Mouse (Mus musculus) NIH3T3 (cell line): ENCODE measurements around the gene Defb23.
A peak's percentile ranks its signal among the peaks of the same experiment; 100 is the strongest.

Source experiments
- DNase-seq: peaks from one replicate; pipeline ENCODE4 v3.0.0-alpha.2; 2012; ENCODE audit warnings: low read depth

The Defb23 gene

DNA sequence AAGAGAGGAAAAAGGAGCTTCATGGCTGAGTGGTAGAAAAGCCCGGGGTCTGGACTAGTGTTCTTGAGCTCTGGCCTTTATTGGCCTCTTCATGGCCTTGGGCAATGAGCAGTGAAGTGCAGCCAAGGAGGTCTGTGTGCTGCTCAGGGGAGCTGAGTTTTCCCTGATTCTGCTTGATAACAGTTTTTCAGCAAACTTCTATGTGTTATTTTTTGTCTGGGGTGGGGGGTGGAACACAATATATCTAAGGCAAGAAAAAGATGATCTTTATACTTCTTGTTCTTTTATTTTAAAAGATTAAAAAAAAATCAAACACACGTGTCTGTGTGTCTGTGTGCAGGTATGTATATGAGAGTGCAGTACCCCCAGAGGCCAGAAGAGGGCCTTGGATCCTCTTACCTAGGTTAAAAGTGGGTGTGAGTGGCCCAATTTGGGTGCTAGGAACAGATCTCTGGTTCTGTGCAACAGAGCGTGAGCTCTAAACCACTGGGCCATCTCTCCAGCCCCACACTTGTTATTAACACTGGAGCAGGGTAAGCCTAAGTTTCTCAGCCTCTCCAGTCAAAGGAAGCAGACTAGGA is at the start of gene Defb23:
TSS of gene Defb23 (minus strand) at position 51 of the 581 bp plus-strand sequence.
- DNase-seq, result no peak

DNA sequence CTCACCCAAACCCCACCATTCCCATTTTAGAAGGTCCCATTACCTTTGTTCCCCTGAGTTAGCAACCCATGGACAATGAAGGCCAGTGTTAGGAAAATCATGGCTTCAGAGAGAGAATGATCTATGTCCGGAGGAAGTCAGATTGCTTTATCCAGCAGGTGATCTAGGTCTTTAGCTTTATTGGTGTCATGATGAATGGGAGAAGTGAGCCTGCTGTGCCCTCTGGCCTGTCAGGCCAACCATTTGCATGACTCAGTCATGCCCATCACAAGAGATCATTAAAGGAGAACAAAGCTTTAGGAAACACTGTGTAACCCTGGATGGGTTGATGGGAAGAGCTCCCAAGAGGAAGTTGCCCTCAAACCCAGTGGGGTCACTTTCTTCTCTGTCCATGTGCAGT is 47.2 kb upstream of the Defb23 start, which contains the start of gene Defb26:
TSS of gene Defb26 (minus strand) at position 101 of the 400 bp plus-strand sequence.
- no peak for DNase-seq

DNA sequence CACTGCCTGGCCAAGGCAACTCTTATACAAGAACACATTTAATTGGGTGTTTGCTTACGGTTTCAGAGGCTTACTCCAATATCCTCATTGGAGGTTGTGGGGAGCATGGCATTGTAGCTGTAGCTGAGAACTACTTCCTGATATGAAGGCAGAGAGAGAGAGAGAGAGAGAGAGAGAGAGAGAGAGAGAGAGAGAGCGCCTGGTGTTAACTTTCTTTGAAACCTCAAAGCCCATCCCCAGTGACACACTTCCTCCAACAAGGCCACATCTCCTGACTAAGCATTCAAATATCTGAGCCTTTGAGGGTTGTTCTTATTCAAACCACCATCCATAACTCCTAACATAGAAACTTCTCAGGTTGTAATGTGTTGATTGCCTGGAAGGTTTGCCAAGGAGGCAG is 39.5 kb upstream of the Defb23 start:
- DNase-seq, result no peak

DNA sequence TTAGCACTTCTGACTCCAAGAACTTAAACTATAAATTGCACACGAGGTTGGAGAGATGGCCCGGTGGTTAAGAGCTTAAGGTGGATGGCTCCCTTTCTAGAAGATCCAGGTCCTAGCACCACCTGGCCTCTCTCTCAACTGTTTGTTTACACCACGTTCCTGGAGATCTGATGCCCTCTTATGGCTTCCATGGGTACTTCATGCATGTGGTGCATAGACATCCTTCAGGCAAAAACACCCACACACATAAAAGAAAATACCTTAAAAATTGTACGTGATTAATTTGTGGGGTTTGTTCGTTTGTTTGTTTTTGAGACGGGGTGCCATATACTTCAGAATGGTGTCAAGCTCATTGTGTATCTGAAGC is 36.4 kb upstream of the Defb23 start:
- DNase-seq, result peak; percentile 7

DNA sequence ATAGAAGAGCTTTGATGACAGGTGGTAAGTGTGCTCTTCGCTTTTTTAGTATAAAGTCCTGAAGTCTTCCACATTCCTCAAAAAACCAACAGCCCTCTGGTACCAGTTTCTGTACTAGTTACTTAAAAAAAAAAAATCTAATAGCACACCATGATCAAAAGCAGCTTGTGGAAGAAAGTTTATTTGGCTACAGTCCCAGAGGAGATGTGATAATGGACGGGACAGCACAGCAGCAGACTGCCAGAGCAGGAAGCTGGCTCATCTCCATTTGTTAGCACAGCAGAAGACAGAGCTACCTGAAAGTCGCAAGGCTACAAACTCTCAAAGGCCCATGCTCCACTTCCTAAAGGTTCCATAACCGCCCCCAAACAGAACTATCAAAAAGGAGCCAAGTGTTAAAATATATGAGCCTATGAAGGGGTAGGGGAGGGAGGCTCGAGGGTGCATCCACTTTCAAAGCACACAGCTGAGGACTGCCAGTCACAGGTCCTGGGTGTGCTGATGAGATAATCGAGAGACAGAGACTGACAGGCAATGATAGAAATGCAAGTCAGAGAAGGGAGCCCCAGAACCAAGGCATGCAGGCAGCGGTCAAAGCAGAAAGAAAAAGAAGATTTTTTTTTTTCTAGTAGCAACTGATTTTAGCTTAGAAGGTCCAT is 35.9 kb upstream of the Defb23 start:
- DNase-seq, result no peak

GRCm38 (mm10) chr2:152498020-152498419 is 33.6 kb upstream of the Defb23 start:
- DNase-seq, result no peak

DNA sequence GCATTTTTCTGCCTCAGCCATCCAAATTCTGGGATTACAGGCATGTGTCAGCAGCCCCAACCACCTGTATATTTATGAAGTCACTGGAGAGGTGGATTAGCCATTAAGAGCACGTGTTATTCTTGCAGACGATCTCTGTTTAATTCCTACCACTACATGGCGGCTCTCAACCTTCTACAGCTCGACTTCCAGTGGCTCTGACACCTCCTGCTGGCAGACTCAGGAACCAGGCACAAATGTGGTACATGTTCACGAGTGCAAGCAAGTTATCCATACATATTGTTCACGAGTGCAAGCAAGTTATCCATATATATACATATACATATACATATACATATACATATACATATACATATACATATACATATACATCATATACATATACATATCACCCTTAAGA is 28.7 kb upstream of the Defb23 start:
- DNase-seq, result peak; percentile 5

- DNase-seq, result no peak
These were observed 25.6 kb upstream of the Defb23 start, which contains the start of gene Defb22 for GRCm38 (mm10) chr2:152490038-152490437. Gene Defb22, minus strand, starts transcription at chr2:152490138.

GRCm38 (mm10) chr2:152487024-152487423 is 22.6 kb upstream of the Defb23 start:
- DNase-seq, result no peak

DNA sequence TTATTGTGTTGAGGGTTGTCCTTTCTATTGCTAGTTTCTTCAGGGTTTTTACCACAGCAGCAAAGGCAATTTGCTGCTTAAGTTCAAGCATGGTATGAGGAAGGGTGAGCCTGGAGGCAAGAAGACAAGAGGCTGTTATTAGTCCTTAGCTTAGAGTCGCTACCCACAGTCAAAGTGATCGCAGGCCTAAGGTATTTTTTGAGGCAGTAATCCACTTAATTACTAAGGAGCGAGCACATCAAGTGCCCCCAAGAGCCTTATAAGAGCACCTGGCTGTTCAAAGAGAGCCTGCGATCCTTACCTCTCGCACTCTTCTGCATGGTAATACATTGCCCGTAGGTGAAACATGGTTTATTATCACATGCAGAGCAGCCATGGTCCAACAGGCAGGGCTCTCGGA is 17.3 kb upstream of the Defb23 start:
- DNase-seq, result no peak

DNA sequence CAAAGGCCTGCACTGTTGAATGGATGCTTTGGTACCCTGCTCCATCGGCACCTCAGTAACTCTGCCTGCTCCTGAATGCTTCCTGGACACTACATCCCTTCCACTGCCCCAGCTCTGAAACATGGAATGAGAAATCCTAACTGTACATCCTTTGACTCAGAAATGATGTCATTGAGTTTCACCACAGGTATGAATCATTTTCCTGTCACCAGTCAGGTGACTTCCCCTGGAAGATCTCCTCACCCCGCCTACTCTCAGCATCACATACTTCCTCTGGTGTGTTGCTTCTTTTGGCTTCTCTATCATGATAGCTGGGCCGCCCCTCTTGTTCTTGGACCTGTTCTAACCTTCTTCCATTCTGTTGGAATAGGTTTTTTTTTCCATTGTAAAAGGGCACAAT is 16.5 kb upstream of the Defb23 start:
- DNase-seq, result peak; percentile 57

DNA sequence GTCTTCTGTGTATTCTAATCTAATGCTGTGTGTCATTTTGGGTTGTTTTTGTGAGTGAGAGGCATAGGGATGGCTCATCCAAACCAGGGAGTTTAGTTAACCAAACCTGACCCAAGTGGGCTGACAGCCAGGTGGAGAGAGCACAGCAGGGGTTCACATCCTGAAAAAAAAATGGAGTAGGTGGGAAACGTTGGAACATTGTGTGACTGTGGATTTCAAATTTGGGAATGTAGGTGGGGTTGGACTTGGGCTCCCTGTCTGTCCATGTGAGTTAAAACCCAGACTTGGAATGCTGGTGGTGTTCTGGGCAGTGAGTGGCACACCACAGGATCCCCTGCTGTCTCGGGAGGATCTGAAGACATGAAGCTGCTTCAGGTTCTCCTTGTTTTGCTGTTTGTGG is 12.3 kb upstream of the Defb23 start, which contains the start of gene Defb20:
TSS of gene Defb20 (plus strand) at position 301 of the 400 bp plus-strand sequence.
- DNase-seq, result no peak

DNA sequence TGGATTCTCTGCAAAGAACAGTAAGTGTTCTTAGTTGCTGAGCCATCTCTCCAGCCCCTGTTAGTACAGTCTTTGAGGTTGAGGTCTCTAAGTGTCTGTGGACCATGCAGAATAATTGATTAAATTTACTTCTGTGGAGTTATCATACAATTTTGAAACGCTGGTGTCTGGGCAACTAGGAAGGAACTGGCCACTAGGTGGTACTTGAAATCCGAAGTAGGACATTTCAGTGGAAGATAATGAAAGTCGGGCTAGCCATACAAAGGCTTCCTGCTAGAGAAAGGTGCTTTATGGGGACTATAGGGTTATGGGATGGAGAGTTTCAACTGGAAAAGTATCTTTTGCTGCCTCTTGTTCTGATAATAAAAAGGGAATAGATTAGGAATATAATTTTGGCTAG is 8.0 kb upstream of the Defb23 start:
- DNase-seq, result peak; percentile 14

DNA sequence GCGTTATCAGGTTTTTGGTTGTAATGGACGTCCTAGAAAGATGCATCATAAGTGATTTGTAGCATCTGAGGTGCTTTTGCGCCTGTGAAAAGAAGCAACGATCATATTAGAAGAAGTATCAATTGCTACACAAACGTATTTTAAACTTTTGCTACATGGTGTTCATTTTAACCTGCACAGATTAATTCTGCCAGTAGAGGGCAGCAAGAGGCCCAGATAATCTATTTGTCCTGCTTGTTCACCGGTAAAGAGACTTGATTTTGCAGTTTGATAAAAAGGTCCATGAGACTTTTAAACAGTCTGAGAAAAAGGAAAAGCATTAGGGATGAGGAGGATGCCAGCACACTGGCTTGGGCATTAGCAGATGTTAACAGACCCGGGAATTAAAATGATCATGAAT is 6.6 kb upstream of the Defb23 start:
- peak; percentile 72 for DNase-seq

DNA sequence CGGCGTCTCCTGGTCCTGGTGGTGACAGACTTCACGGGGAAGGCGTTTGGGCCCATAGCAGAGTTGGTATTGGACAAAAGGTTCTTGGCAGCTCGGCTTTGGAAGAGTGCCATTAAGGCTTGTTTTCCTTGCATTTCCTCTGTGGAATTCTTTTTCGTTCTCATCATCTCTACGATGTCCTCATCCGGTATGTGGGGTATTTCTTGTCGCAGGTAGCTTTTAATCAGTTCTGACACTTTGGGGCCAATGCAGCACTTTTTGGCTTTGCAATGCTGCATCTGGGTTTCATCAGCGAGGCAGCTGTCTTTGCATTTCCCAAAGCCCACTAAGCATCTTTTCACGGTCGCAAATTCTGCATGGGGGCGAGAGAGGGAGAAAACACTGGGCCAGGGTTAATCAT is 5.2 kb downstream of the Defb23 start:
- no peak for DNase-seq

DNA sequence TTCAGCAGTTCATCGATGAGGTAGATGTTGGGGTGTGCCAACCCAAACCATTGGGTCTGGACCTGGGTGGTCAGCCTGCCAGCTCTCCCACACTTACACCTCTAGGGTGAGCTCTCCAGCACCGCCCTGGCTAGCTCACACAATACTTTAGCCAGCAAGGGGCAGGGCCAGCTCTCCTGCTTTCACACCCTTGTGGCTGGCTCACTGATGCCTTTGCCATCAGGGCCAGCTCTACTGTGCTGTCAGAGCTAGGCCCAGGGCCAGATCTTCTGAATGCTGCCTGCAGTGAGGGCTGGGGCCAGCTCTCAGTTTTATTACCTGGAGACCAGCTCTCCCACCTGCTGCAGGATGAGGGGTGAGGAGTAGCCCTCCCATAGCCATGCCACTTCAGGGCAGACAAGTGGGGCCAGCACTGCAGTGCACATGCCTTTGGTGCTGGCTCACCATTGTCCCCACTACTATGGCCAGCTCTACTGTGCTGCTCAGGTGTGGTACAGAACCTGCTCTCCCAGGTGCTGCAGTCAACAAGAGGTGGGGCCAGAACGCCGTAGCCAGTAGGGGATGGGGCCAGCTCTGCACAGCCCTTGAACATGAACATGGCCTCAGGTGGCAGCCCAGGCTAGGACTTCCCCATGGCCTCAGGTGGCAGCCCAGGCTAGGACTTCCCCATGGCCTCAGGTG is 12.2 kb downstream of the Defb23 start:
- no peak for DNase-seq

DNA sequence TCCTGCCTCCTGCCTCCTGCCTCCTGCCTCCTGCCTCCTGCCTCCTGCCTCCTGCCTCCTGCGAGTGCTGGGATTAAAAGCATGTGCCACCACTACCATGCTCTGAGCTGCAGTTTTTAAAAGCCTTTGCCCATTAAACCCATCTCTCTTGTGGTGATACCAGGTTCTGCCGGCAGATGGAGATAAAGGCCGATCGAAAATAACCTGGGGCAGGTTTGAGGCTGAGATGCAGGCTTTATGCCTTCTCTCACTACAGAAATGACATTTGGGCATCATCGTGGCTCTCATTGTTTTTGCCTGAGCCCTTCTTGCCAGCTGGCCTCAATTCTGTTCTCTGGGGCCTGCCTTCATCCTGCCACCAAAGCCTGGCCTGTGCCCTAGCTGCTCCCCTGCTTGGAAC is 14.2 kb downstream of the Defb23 start:
- peak; percentile 74 for DNase-seq

DNA sequence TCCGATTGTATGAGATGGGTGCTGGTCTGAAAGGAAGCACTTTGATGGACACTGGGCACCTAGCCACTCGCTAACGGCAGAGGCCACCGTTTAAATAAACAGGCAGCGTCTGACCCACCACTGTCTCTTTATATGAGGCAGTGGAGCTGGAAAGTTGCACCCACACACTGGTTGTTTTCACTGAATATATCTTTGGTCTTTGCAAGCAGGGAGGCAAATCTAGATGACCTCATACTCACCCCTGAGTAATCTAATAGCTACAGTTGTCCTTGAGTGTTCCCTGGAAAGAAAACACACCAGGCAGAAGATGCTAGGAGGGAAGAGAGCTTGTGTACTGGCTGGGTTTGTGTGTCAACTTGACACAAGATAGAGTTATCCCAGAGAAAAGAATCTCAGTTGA is 17.0 kb downstream of the Defb23 start:
- DNase-seq, result no peak

GRCm38 (mm10) chr2:152446642-152447041 is 17.8 kb downstream of the Defb23 start:
- DNase-seq, result no peak

DNA sequence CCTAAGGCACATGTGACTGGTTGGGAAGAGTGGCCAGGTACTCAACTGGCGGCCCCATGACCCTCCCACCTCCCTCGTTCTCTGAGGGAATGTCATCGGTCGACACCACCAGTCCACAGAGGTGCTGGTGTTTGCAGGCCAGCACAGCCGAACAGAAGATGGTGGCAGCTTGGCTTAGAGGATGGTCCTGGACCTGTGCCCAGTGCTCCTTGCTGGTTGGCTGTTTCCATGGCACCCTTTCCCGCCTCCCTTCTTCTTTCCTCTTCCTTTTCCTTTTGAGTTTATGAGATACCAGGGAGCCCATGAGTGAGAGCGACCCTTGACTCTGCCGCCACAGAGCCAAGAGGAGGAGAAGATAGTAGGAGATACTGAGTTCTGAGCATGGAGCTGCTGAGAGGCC is 21.1 kb downstream of the Defb23 start:
- DNase-seq, result no peak

GRCm38 (mm10) chr2:152442322-152442721 is 22.1 kb downstream of the Defb23 start:
- no peak for DNase-seq

DNA sequence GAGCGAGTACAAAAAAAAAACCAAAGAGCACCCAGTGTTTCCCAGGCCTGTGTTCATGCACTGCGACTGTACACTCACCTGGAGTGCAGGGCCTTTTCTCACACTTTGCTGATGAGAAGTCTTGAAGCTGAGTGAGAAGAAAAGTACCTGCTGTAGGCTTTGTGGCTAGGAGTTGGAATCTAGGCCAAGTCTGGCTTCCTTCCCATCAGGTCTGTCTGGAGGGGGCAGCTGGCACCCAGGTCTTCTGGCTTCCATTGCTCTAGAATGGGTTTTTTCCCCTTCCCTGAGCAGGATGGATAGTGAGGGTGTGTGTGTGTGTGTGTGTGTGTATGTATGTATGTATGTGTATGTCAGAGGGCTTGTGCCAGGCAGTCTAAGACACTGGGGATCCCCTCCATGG is 24.6 kb downstream of the Defb23 start:
- DNase-seq, result no peak

DNA sequence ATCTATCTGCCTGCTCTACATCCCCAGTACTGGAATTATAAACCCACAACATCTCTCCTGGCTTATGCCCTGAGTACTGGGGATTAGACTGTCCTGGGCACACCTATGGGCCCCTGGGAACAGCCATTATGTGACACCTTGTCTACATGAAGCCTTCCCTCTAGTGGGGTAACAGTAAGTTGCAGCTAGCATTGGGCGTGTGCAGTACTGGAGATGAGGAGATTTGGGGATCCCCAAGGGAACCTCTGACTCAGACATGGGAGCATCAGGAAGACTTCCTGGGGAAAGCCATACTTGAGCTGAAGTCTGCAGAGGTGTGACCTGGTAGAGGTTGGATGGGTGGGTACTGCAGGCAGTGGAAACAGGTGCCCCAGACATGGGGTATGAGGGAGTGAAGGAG is 25.5 kb downstream of the Defb23 start:
- peak; percentile 39 for DNase-seq
